Mouse (Mus musculus) testis, postnatal 14 days (tissue): ENCODE measurements around the gene Mtus2.

ENCODE experiments used
- DNase-seq: peaks from one replicate; pipeline ENCODE4 v3.0.0; 2021; ENCODE audit warnings: low spot score

Mtus2 gene

GRCm38 (mm10) chr5:148049304-148049703 lies 92.2 kb downstream of the Mtus2 start:
- no peak for DNase-seq

- no peak for DNase-seq
Observed at GRCm38 (mm10) chr5:148052846-148053608, 95.9 kb downstream of the Mtus2 start.

- DNase-seq = no peak
Observed at GRCm38 (mm10) chr5:148053609-148053990, 96.5 kb downstream of the Mtus2 start.

- DNase-seq = no peak
Observed at GRCm38 (mm10) chr5:148056831-148057230, 99.7 kb downstream of the Mtus2 start.

GRCm38 (mm10) chr5:148057433-148057832 lies 100.3 kb downstream of the Mtus2 start:
- no peak for DNase-seq

GRCm38 (mm10) chr5:148059339-148059738 lies 102.2 kb downstream of the Mtus2 start:
- peak; percentile 11 for DNase-seq

GRCm38 (mm10) chr5:148061869-148062268 lies 104.7 kb downstream of the Mtus2 start:
- DNase-seq = no peak

- no peak for DNase-seq
Observed at GRCm38 (mm10) chr5:148063745-148064144, 106.6 kb downstream of the Mtus2 start.

GRCm38 (mm10) chr5:148065251-148065650 lies 108.1 kb downstream of the Mtus2 start:
- DNase-seq = no peak

- DNase-seq = no peak
Observed at GRCm38 (mm10) chr5:148069909-148070308, 112.8 kb downstream of the Mtus2 start.

- no peak for DNase-seq
Observed at GRCm38 (mm10) chr5:148071800-148072199, 114.7 kb downstream of the Mtus2 start.

- no peak for DNase-seq
Observed at GRCm38 (mm10) chr5:148073461-148073860, 116.3 kb downstream of the Mtus2 start.

- peak; percentile 23 for DNase-seq
Observed at GRCm38 (mm10) chr5:148079732-148080131, 122.6 kb downstream of the Mtus2 start.

- peak; percentile 16 for DNase-seq
Observed at GRCm38 (mm10) chr5:148083541-148083940, 126.4 kb downstream of the Mtus2 start.

GRCm38 (mm10) chr5:148084766-148085165 lies 127.6 kb downstream of the Mtus2 start:
- no peak for DNase-seq

- DNase-seq = no peak
Observed at GRCm38 (mm10) chr5:148087796-148088195, 130.7 kb downstream of the Mtus2 start.

GRCm38 (mm10) chr5:148090191-148090821 lies 133.2 kb downstream of the Mtus2 start:
- DNase-seq = peak; percentile 38

- DNase-seq = no peak
Observed at GRCm38 (mm10) chr5:148094640-148095039, 137.5 kb downstream of the Mtus2 start.

- peak; percentile 65 for DNase-seq
Observed at GRCm38 (mm10) chr5:148099356-148099755, 142.2 kb downstream of the Mtus2 start.

GRCm38 (mm10) chr5:148107324-148107723 lies 150.2 kb downstream of the Mtus2 start:
- no peak for DNase-seq

GRCm38 (mm10) chr5:148107890-148108289 lies 150.8 kb downstream of the Mtus2 start:
- no peak for DNase-seq

- DNase-seq = no peak
Observed at GRCm38 (mm10) chr5:148108314-148108713, 151.2 kb downstream of the Mtus2 start.

GRCm38 (mm10) chr5:148115207-148115817 lies 158.2 kb downstream of the Mtus2 start:
- no peak for DNase-seq
